Mouse (Mus musculus) brain, embryonic 14.5 days (tissue): ENCODE measurements at regions not wholly inside any gene's neighbourhood (a gene's known extent, or its start where the extent isn't known, plus 50 kb on each side); places are given as distances from the start of the nearest gene placed in this dataset.

Experiments
- CTCF ChIP-seq: fragments of 200-500 bp; IDR thresholded peaks from 2 replicates; pipeline ENCODE4 v1.5.1; 2012; ENCODE audit warnings: inconsistent platforms, mild to moderate bottlenecking, moderate library complexity, borderline replicate concordance; ENCODE audit not compliant: insufficient read depth, insufficient read length; ENCODE audit errors: extremely low read depth
- POLR2A ChIP-seq: fragments of 200-500 bp; IDR thresholded peaks from 2 replicates; pipeline ENCODE4 v1.6.1; 2012; ENCODE audit warnings: mild to moderate bottlenecking, inconsistent platforms, borderline replicate concordance; ENCODE audit not compliant: poor library complexity, insufficient read depth, insufficient read length, severe bottlenecking; ENCODE audit errors: extremely low read depth

DNA sequence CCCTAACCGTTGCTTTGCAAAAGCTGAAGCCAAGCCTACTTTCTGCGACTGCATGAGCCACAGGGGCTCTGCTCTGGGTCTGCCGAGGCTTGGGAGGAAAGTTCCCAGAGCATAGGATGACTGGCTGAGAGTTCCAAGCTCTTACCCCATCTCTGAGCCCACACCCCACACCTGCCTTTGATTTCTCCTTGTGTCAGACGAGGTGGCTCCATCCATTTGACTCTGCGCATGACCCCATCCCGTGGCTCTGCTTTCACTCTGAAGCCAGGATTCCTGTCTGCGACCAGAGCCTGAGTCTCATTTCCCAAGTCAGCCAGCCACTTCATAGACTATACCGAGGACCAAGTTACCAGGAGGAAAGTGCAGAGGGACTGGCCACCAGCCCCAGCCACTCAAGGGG, 216.1 kb upstream of the Msx2 start:
- TF ChIP-seq POLR2A: no peak
- no peak for TF ChIP-seq CTCF
